Mouse (Mus musculus) hindbrain, embryonic 14.5 days (tissue): Measurements from ENCODE around the gene Ncapd2. TPM values are rescaled to one million over a fixed set of nuclear protein-coding genes. Genes with fewer than 3 reads are reported as not detected.

Source experiments
- ATAC-seq: fragments of 200-750 bp; cut with Nextera tagmentation; 2 replicates; pipeline ENCODE4 v1.8.0; 2017; ENCODE audit warnings: moderate number of reproducible peaks, mild to moderate bottlenecking, moderate TSS enrichment, moderate library complexity; ENCODE audit not compliant: low FRiP score
- DNase-seq: peaks from one replicate; pipeline ENCODE4 v3.0.0-alpha.2; 2015; ENCODE audit warnings: low spot score
- H3K27ac ChIP-seq: fragments of 300-500 bp; sonication (generic); 2 replicates; pipeline ENCODE4 v1.5.1; 2014; ENCODE audit warnings: mild to moderate bottlenecking, moderate library complexity
- H3K27me3 ChIP-seq: fragments of 300-500 bp; sonication (generic); 2 replicates; pipeline ENCODE4 v1.6.1; 2014; ENCODE audit warnings: mild to moderate bottlenecking, low read length, mixed read lengths; ENCODE audit not compliant: control insufficient read depth, insufficient read depth
- H3K36me3 ChIP-seq: fragments of 300-500 bp; sonication (generic); replicated peaks from 2 replicates; pipeline ENCODE4 v1.6.1; 2014; ENCODE audit not compliant: control insufficient read depth, insufficient read depth
- H3K4me1 ChIP-seq: fragments of 300-500 bp; sonication (generic); replicated peaks from 2 replicates; pipeline ENCODE4 v1.6.1; 2014; ENCODE audit warnings: antibody characterized with exemption, low read length, mixed read lengths; ENCODE audit not compliant: control insufficient read depth, insufficient read depth
- H3K4me2 ChIP-seq: fragments of 300-500 bp; sonication (generic); replicated peaks from 2 replicates; pipeline ENCODE4 v1.6.1; 2014; ENCODE audit warnings: mild to moderate bottlenecking, moderate library complexity
- H3K4me3 ChIP-seq: fragments of 300-500 bp; sonication (generic); replicated peaks from 2 replicates; pipeline ENCODE4 v1.5.1; 2014; ENCODE audit warnings: mild to moderate bottlenecking, low read length
- H3K9ac ChIP-seq: fragments of 300-500 bp; sonication (generic); 2 replicates; pipeline ENCODE4 v1.6.1; 2014
- H3K9me3 ChIP-seq: fragments of 300-500 bp; sonication (generic); 2 replicates; pipeline ENCODE4 v1.6.1; 2016; ENCODE audit warnings: low read length; ENCODE audit not compliant: control insufficient read depth
- WGBS: fragments of 180-500 bp; shearing (Covaris S2); extraction: QIAGEN DNeasy Blood & Tissue Kit; methylation state at CpG from one replicate; pipeline ENCODE4 v1.1.7; 2014; 5-methylcytosine and 5-hydroxymethylcytosine counted together
- polyA plus RNA-seq: library from polyadenylated mRNA; unstranded; fragments of >200 nt; fragmentation: Nextera tagmentation; extraction: Ambion mirVana; gene quantifications from 2 replicates; pipeline ENCODE4 v1.2.1, GENCODE M21; 2014

Ncapd2 gene
- polyA plus RNA-seq, 1 experiment from 2014 or later, result 40.1 TPM

- H3K9ac ChIP-seq, result no peak overlapping the region
- ATAC-seq, result no peak
- no peaks in the 10 kb centered on the region for H3K9me3 ChIP-seq
- H3K4me3 ChIP-seq, result no peak overlapping the region
- H3K27ac ChIP-seq, result no peak overlapping the region
- H3K36me3 ChIP-seq, result peaks cover 70% of the 10 kb centered on the region
- H3K4me1 ChIP-seq, result no peaks in the 10 kb centered on the region
- DNase-seq, result no peak
- no peak overlapping the region for H3K4me2 ChIP-seq
- H3K27me3 ChIP-seq, result no peaks in the 10 kb centered on the region
- 74% methylated on average over 3 of the region's 3 CpGs for WGBS
These were observed 35.0 kb downstream of the Ncapd2 start for GRCm38 (mm10) chr6:125156491-125156890.

- 86% methylated on average over 8 of the region's 8 CpGs for WGBS
- Histone ChIP-seq H3K27me3 (no peaks in the 10 kb centered on the region), H3K27ac (no peak overlapping the region), H3K9me3 (no peaks in the 10 kb centered on the region), H3K4me1 (no peaks in the 10 kb centered on the region), H3K9ac (no peak overlapping the region), H3K4me2 (no peak overlapping the region), H3K4me3 (no peak overlapping the region), H3K36me3 (peaks cover 60% of the 10 kb centered on the region)
- ATAC-seq (no peak), DNase-seq (no peak)
These were observed 36.2 kb downstream of the Ncapd2 start for GRCm38 (mm10) chr6:125155262-125155661.

- DNase-seq (peak; percentile 51), ATAC-seq (no peak)
- peaks cover 53% of the 10 kb centered on the region for H3K36me3 ChIP-seq
- no peak overlapping the region for H3K9ac ChIP-seq
- no peak overlapping the region for H3K4me3 ChIP-seq
- no peak overlapping the region for H3K4me2 ChIP-seq
- no peak overlapping the region for H3K27ac ChIP-seq
- 0 out of 2 replicates have a peak, but pooled peaks cover 3% of the 10 kb centered on the region for H3K4me1 ChIP-seq
- H3K27me3 ChIP-seq, result no peaks in the 10 kb centered on the region
- no peaks in the 10 kb centered on the region for H3K9me3 ChIP-seq
These were observed 37.0 kb downstream of the Ncapd2 start for GRCm38 (mm10) chr6:125154550-125154949.

- ATAC-seq (no peak), DNase-seq (no peak)
- no peaks in the 10 kb centered on the region for H3K27me3 ChIP-seq
- H3K9me3 ChIP-seq, result no peaks in the 10 kb centered on the region
- H3K9ac ChIP-seq, result no peak overlapping the region
- peaks cover 44% of the 10 kb centered on the region for H3K36me3 ChIP-seq
- WGBS, result 94% methylated on average over 4 of the region's 4 CpGs
- H3K27ac ChIP-seq, result no peak overlapping the region
- no peak overlapping the region for H3K4me3 ChIP-seq
- H3K4me2 ChIP-seq, result no peak overlapping the region
- H3K4me1 ChIP-seq, result peaks cover 10% of the 10 kb centered on the region; the same call in 1 of the 2 replicates
These were observed 37.8 kb downstream of the Ncapd2 start for GRCm38 (mm10) chr6:125153682-125154081.

GRCm38 (mm10) chr6:125153018-125153389, 38.5 kb downstream of the Ncapd2 start:
- DNase-seq (no peak), ATAC-seq (no peak)
- 83% methylated on average over 5 of the region's 5 CpGs for WGBS
- peaks cover 17% of the 10 kb centered on the region for H3K4me1 ChIP-seq
- H3K27me3 ChIP-seq, result no peaks in the 10 kb centered on the region
- no peak overlapping the region for H3K4me2 ChIP-seq
- no peak overlapping the region for H3K4me3 ChIP-seq
- peaks cover 41% of the 10 kb centered on the region for H3K36me3 ChIP-seq
- H3K9ac ChIP-seq, result no peak overlapping the region
- H3K27ac ChIP-seq, result no peak overlapping the region
- no peaks in the 10 kb centered on the region for H3K9me3 ChIP-seq

GRCm38 (mm10) chr6:125152212-125153017, 39.1 kb downstream of the Ncapd2 start:
- no peaks in the 10 kb centered on the region for H3K27me3 ChIP-seq
- H3K4me2 ChIP-seq, result no peak overlapping the region
- 85% methylated on average over 22 of the region's 22 CpGs for WGBS
- peaks cover 23% of the 10 kb centered on the region for H3K4me1 ChIP-seq
- H3K27ac ChIP-seq, result no peak overlapping the region
- DNase-seq, result no peak
- peaks cover 39% of the 10 kb centered on the region for H3K36me3 ChIP-seq
- H3K4me3 ChIP-seq, result no peak overlapping the region
- H3K9me3 ChIP-seq, result no peaks in the 10 kb centered on the region
- ATAC-seq, result no peak
- H3K9ac ChIP-seq, result no peak overlapping the region

GRCm38 (mm10) chr6:125149569-125149950, 41.9 kb downstream of the Ncapd2 start:
- H3K27me3 ChIP-seq, result no peaks in the 10 kb centered on the region
- H3K9me3 ChIP-seq, result no peaks in the 10 kb centered on the region
- H3K4me2 ChIP-seq, result no peak overlapping the region
- no peak overlapping the region for H3K9ac ChIP-seq
- WGBS, result 73% methylated on average over 7 of the region's 7 CpGs
- H3K4me3 ChIP-seq, result no peak overlapping the region
- H3K4me1 ChIP-seq, result peaks cover 41% of the 10 kb centered on the region
- H3K27ac ChIP-seq, result no peak overlapping the region
- peaks cover 25% of the 10 kb centered on the region for H3K36me3 ChIP-seq
- no peak for ATAC-seq
- no peak for DNase-seq

GRCm38 (mm10) chr6:125148926-125149568, 42.5 kb downstream of the Ncapd2 start:
- Histone ChIP-seq H3K27ac (no peak overlapping the region), H3K4me3 (no peak overlapping the region), H3K9ac (peak overlapping the region; percentile 92; the same call in 1 of the 2 replicates), H3K9me3 (no peaks in the 10 kb centered on the region), H3K27me3 (no peaks in the 10 kb centered on the region), H3K4me2 (peak overlapping the region; percentile 98), H3K4me1 (peaks cover 41% of the 10 kb centered on the region), H3K36me3 (peaks cover 27% of the 10 kb centered on the region)
- DNase-seq, result no peak
- WGBS, result 74% methylated on average over 16 of the region's 16 CpGs
- ATAC-seq, result no peak

- H3K4me2 ChIP-seq, result peak overlapping the region; percentile 98
- 67% methylated on average over 18 of the region's 18 CpGs for WGBS
- H3K4me1 ChIP-seq, result peaks cover 41% of the 10 kb centered on the region
- H3K9ac ChIP-seq, result peak overlapping the region; percentile 92
- no peak for ATAC-seq
- H3K4me3 ChIP-seq, result no peak overlapping the region
- H3K9me3 ChIP-seq, result no peaks in the 10 kb centered on the region
- H3K27me3 ChIP-seq, result no peaks in the 10 kb centered on the region
- no peak for DNase-seq
- 0 out of 2 replicates have a peak overlapping the region, but pooled peaks have one; percentile 29 for H3K27ac ChIP-seq
- H3K36me3 ChIP-seq, result peaks cover 29% of the 10 kb centered on the region
These were observed 43.1 kb downstream of the Ncapd2 start for GRCm38 (mm10) chr6:125148251-125148925.
